In the genomic region with DNA sequence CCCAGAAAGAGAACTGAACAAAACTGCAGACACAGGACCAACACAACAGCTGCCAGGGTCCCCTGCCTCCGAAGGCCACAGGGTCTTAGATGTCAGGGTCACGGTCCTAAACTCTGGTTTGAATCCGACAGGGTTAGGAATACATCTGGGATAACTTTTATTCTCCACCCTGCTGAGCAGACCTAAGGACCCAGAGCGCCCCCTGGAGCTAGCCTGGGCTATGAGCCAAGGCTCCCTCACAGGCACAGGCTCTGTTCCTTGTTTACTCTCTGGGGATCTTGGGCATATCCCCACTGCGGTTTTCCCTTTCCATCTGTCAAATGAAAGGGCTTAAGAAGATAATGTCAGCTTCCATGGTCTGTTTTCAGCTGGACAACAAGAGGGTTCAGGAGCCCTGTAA, we compare ENCODE assay signal across 8 mouse cellular contexts. TPM values are rescaled to one million over a fixed set of nuclear protein-coding genes. Genes with fewer than 3 reads are reported as not detected.
A peak's percentile ranks its signal among the peaks of the same experiment; 100 is the strongest.
DNase-seq lines count a peak whose midpoint lies in the region; ATAC-seq and TF ChIP-seq lines count a peak whose summit lies in the region.

No protein-coding gene starts in this region.

- intact Hi-C loops in heart, postnatal 25 days (cut with DNase I): no loop called here
- intact Hi-C loops in heart, postnatal 36 days (cut with DNase I): no loop called here

- TF ChIP-seq POLR2A in thymus, adult 2 months (IDR thresholded peaks at IDR 0.05; ENCODE audit: control insufficient read depth, extremely low read depth, insufficient read depth, low read length, poor library complexity): no peak

- H3K4me3 ChIP-seq in heart, embryonic 10.5 days: no peak overlapping the region
- H3K4me3 ChIP-seq in thymus, adult 2 months (ENCODE audit: control insufficient read depth, insufficient read depth, low read length): no peak overlapping the region
- no peak overlapping the region for H3K4me3 ChIP-seq in forebrain, embryonic 15.5 days

- no peak for DNase-seq in heart, embryonic 10.5 days (ENCODE audit: low spot score)
- no peak for DNase-seq in heart, postnatal 25 days (ENCODE audit: low spot score)
- DNase-seq in thymus, adult 2 months: peak; percentile 18
- no peak for DNase-seq in thymus, adult 18-20 months
- DNase-seq in heart, postnatal 36 days: peak; percentile 32 to 49
- DNase-seq in gastrocnemius, postnatal 25 days: no peak
- DNase-seq in neural tube, embryonic 10.5 days (ENCODE audit: extremely low spot score, low spot score): no peak

- peaks cover 3% of the 10 kb centered on the region; the same call in 1 of the 2 replicates for H3K27me3 ChIP-seq in heart, embryonic 10.5 days (ENCODE audit: insufficient read depth, poor library complexity, severe bottlenecking)
- no peaks in the 10 kb centered on the region for H3K27me3 ChIP-seq in thymus, adult 2 months (ENCODE audit: control insufficient read depth, insufficient read depth, low read length)
- H3K27me3 ChIP-seq in forebrain, embryonic 15.5 days: no peaks in the 10 kb centered on the region

- TF ChIP-seq CTCF in thymus, adult 2 months (IDR thresholded peaks at IDR 0.05; ENCODE audit: borderline replicate concordance, control insufficient read depth, extremely low read depth, insufficient read depth, low read length, poor library complexity): no peak

- H3K9ac ChIP-seq in forebrain, embryonic 15.5 days (replicated peaks): no peak overlapping the region

- H3K4me2 ChIP-seq in forebrain, embryonic 15.5 days (replicated peaks): no peak overlapping the region

- WGBS in heart, embryonic 10.5 days: 31% methylated on average over 5 of the region's 5 CpGs
- WGBS in thymus, adult 2 months: 84% methylated on average over 5 of the region's 5 CpGs
- WGBS in forebrain, embryonic 15.5 days: 53% methylated on average over 5 of the region's 5 CpGs

- no peaks in the 10 kb centered on the region for H3K9me3 ChIP-seq in heart, embryonic 10.5 days
- no peaks in the 10 kb centered on the region for H3K9me3 ChIP-seq in forebrain, embryonic 15.5 days

- ATAC-seq in forebrain, embryonic 15.5 days (replicated peaks): no peak

- peaks cover 26% of the 10 kb centered on the region for H3K4me1 ChIP-seq in heart, embryonic 10.5 days
- no peaks in the 10 kb centered on the region for H3K4me1 ChIP-seq in thymus, adult 2 months (replicated peaks; ENCODE audit: control insufficient read depth, insufficient read depth, low read length)
- H3K4me1 ChIP-seq in forebrain, embryonic 15.5 days: no peaks in the 10 kb centered on the region

- no peaks in the 10 kb centered on the region for H3K36me3 ChIP-seq in heart, embryonic 10.5 days
- no peaks in the 10 kb centered on the region for H3K36me3 ChIP-seq in thymus, adult 2 months (ENCODE audit: control insufficient read depth, insufficient read depth, low read length)
- no peaks in the 10 kb centered on the region for H3K36me3 ChIP-seq in forebrain, embryonic 15.5 days

- H3K27ac ChIP-seq in heart, embryonic 10.5 days: peak overlapping the region; percentile 59
- H3K27ac ChIP-seq in thymus, adult 2 months (ENCODE audit: control insufficient read depth, insufficient read depth, low read length): no peak overlapping the region
- H3K27ac ChIP-seq in forebrain, embryonic 15.5 days (replicated peaks): no peak overlapping the region

RNA-seq across cellular contexts. Expression of a gene that starts 59.1 kb away (rescaled TPM):
- 65.1 and 100 TPM in 2 replicates for polyA plus RNA-seq in heart, embryonic 10.5 days (2016; fragmentation: Nextera tagmentation; extraction: Ambion mirVana)
- total RNA-seq in heart, postnatal 25 days (2021): 10 to 100 TPM; 29.7 to 36.6 TPM
- polyA plus RNA-seq in thymus, adult 2 months (2012; rRNA removed): 21.4 and 23.5 TPM in 2 replicates
- 10 to 100 TPM; 27.1 to 28.9 TPM for total RNA-seq in heart, postnatal 36 days (2021)
- polyA plus RNA-seq in forebrain, embryonic 15.5 days (2015; fragmentation: Nextera tagmentation; extraction: Ambion mirVana): 90.1 and 93.3 TPM in 2 replicates
- total RNA-seq in gastrocnemius, postnatal 25 days (2021): 10 to 100 TPM in 1 of 2 experiments, 1 to 10 TPM in 1; 9.4 to 20.5 TPM

Comparison
In these comparisons a context has a peak if more than half of its experiments do, and no peak if none do; other contexts are left out.
1. DNase-seq: peak in thymus, adult 2 months (single experiment) and heart, postnatal 36 days (2 of 2); none in heart, embryonic 10.5 days (single experiment), heart, postnatal 25 days (single experiment), thymus, adult 18-20 months (0 of 2), gastrocnemius, postnatal 25 days (single experiment) and neural tube, embryonic 10.5 days (single experiment).